Mouse (Mus musculus): ENCODE data around the gene Lrrc4c. TPM values are rescaled to one million over a fixed set of nuclear protein-coding genes. Genes with fewer than 3 reads are reported as not detected.

The Lrrc4c gene
- total RNA-seq, 1 experiment = 0.09 TPM

GRCm38 (mm10) chr2:96290541-96290940 lies 27.4 kb upstream of the Lrrc4c start:
- Histone ChIP-seq H3K36me3 (ENCODE audit: control insufficient read depth, insufficient read depth, low read length, poor library complexity, severe bottlenecking) (no peaks in the 10 kb centered on the region), H3K4me3 (ENCODE audit: insufficient read depth in 1 of 2, low read depth in 1 of 2, low read length in 2 of 2, poor library complexity in 1 of 2, severe bottlenecking in 1 of 2) (no peak overlapping the region), H3K9ac (ENCODE audit: insufficient read depth, low read depth, low read length, poor library complexity, severe bottlenecking) (no peak overlapping the region), H3K9me3 (ENCODE audit: control insufficient read depth, insufficient read depth, low read depth, low read length) (no peaks in the 10 kb centered on the region), H3K27ac (ENCODE audit: insufficient read depth, low read depth, low read length, poor library complexity, severe bottlenecking) (no peak overlapping the region), H3K4me1 (ENCODE audit: control insufficient read depth in 2 of 2, insufficient read depth in 2 of 2, low read length in 2 of 2, poor library complexity in 1 of 2) (no peaks in the 10 kb centered on the region)
- no peak for DNase-seq (ENCODE audit: low read depth, low spot score)
- in situ Hi-C loops (cut with MboI; ENCODE audit: low sequenced_read_pairs in 2 of 2, unreplicated experiment in 2 of 2) = no loop called here
- TF ChIP-seq CHD2 (IDR thresholded peaks at IDR 0.05; ENCODE audit: low read depth, low read length) = no peak
- no peak for TF ChIP-seq MAFK (IDR thresholded peaks at IDR 0.05; ENCODE audit: insufficient read depth, low read depth, low read length)
- TF ChIP-seq ZNF384 (IDR thresholded peaks at IDR 0.05; ENCODE audit: low read depth, low read length) = no peak
- no peak for TF ChIP-seq HCFC1 (IDR thresholded peaks at IDR 0.05; ENCODE audit: borderline replicate concordance, insufficient read depth, low read length)

- Histone ChIP-seq H3K9ac (ENCODE audit: insufficient read depth, low read depth, low read length, poor library complexity, severe bottlenecking) (no peak overlapping the region), H3K36me3 (ENCODE audit: control insufficient read depth, insufficient read depth, low read length, poor library complexity, severe bottlenecking) (no peaks in the 10 kb centered on the region), H3K27ac (ENCODE audit: insufficient read depth, low read depth, low read length, poor library complexity, severe bottlenecking) (no peak overlapping the region), H3K4me1 (ENCODE audit: control insufficient read depth in 2 of 2, insufficient read depth in 2 of 2, low read length in 2 of 2, poor library complexity in 1 of 2) (peaks cover 0 to 5% of the 10 kb centered on the region in 2 experiments; a peak in 1 of 4 replicates), H3K4me3 (ENCODE audit: insufficient read depth in 1 of 2, low read depth in 1 of 2, low read length in 2 of 2, poor library complexity in 1 of 2, severe bottlenecking in 1 of 2) (no peak overlapping the region), H3K9me3 (ENCODE audit: control insufficient read depth, insufficient read depth, low read depth, low read length) (no peaks in the 10 kb centered on the region)
- in situ Hi-C loops (cut with MboI; ENCODE audit: low sequenced_read_pairs in 2 of 2, unreplicated experiment in 2 of 2) = no loop called here
- TF ChIP-seq CHD2 (IDR thresholded peaks at IDR 0.05; ENCODE audit: low read depth, low read length) (no peak), MAFK (IDR thresholded peaks at IDR 0.05; ENCODE audit: insufficient read depth, low read depth, low read length) (no peak), ZC3H11A (IDR thresholded peaks at IDR 0.05; ENCODE audit: borderline replicate concordance, low read depth, low read length) (no peak), HCFC1 (IDR thresholded peaks at IDR 0.05; ENCODE audit: borderline replicate concordance, insufficient read depth, low read length) (no peak), ZNF384 (IDR thresholded peaks at IDR 0.05; ENCODE audit: low read depth, low read length) (no peak)
- DNase-seq (ENCODE audit: low read depth, low spot score) = peak; percentile 20
Measured at GRCm38 (mm10) chr2:96315034-96315433, 2.9 kb upstream of the Lrrc4c start.

- no peak overlapping the region for H3K27ac ChIP-seq (ENCODE audit: insufficient read depth, low read depth, low read length, poor library complexity, severe bottlenecking)
- no peak overlapping the region for H3K4me3 ChIP-seq (ENCODE audit: insufficient read depth in 1 of 2, low read depth in 1 of 2, low read length in 2 of 2, poor library complexity in 1 of 2, severe bottlenecking in 1 of 2)
- no peak for DNase-seq (ENCODE audit: low read depth, low spot score)
- TF ChIP-seq ZNF384 (IDR thresholded peaks at IDR 0.05; ENCODE audit: low read depth, low read length) = no peak
- TF ChIP-seq HCFC1 (IDR thresholded peaks at IDR 0.05; ENCODE audit: borderline replicate concordance, insufficient read depth, low read length) = no peak
- TF ChIP-seq ZC3H11A (IDR thresholded peaks at IDR 0.05; ENCODE audit: borderline replicate concordance, low read depth, low read length) = no peak
- no peak for TF ChIP-seq MAFK (IDR thresholded peaks at IDR 0.05; ENCODE audit: insufficient read depth, low read depth, low read length)
- TF ChIP-seq CHD2 (IDR thresholded peaks at IDR 0.05; ENCODE audit: low read depth, low read length) = no peak
- no peaks in the 10 kb centered on the region for H3K9me3 ChIP-seq (ENCODE audit: control insufficient read depth, insufficient read depth, low read depth, low read length)
- in situ Hi-C loops (cut with MboI; ENCODE audit: low sequenced_read_pairs in 2 of 2, unreplicated experiment in 2 of 2) = no loop called here
- no peaks in the 10 kb centered on the region for H3K36me3 ChIP-seq (ENCODE audit: control insufficient read depth, insufficient read depth, low read length, poor library complexity, severe bottlenecking)
- H3K4me1 ChIP-seq (ENCODE audit: control insufficient read depth in 2 of 2, insufficient read depth in 2 of 2, low read length in 2 of 2, poor library complexity in 1 of 2) = peaks cover 0 to 5% of the 10 kb centered on the region in 2 experiments; a peak in 1 of 4 replicates
- H3K9ac ChIP-seq (ENCODE audit: insufficient read depth, low read depth, low read length, poor library complexity, severe bottlenecking) = no peak overlapping the region
Measured at GRCm38 (mm10) chr2:96316531-96316930, 1.4 kb upstream of the Lrrc4c start.

- Histone ChIP-seq H3K4me3 (ENCODE audit: insufficient read depth in 1 of 2, low read depth in 1 of 2, low read length in 2 of 2, poor library complexity in 1 of 2, severe bottlenecking in 1 of 2) (no peak overlapping the region), H3K4me1 (ENCODE audit: control insufficient read depth in 2 of 2, insufficient read depth in 2 of 2, low read length in 2 of 2, poor library complexity in 1 of 2) (peaks cover 0 to 5% of the 10 kb centered on the region in 2 experiments; a peak in 1 of 4 replicates), H3K27ac (ENCODE audit: insufficient read depth, low read depth, low read length, poor library complexity, severe bottlenecking) (no peak overlapping the region), H3K9me3 (ENCODE audit: control insufficient read depth, insufficient read depth, low read depth, low read length) (no peaks in the 10 kb centered on the region), H3K9ac (ENCODE audit: insufficient read depth, low read depth, low read length, poor library complexity, severe bottlenecking) (no peak overlapping the region), H3K36me3 (ENCODE audit: control insufficient read depth, insufficient read depth, low read length, poor library complexity, severe bottlenecking) (no peaks in the 10 kb centered on the region)
- no peak for DNase-seq (ENCODE audit: low read depth, low spot score)
- no peak for TF ChIP-seq ZNF384 (IDR thresholded peaks at IDR 0.05; ENCODE audit: low read depth, low read length)
- no peak for TF ChIP-seq HCFC1 (IDR thresholded peaks at IDR 0.05; ENCODE audit: borderline replicate concordance, insufficient read depth, low read length)
- TF ChIP-seq ZC3H11A (IDR thresholded peaks at IDR 0.05; ENCODE audit: borderline replicate concordance, low read depth, low read length) = no peak
- TF ChIP-seq CHD2 (IDR thresholded peaks at IDR 0.05; ENCODE audit: low read depth, low read length) = no peak
- TF ChIP-seq MAFK (IDR thresholded peaks at IDR 0.05; ENCODE audit: insufficient read depth, low read depth, low read length) = no peak
- in situ Hi-C loops (cut with MboI; ENCODE audit: low sequenced_read_pairs in 2 of 2, unreplicated experiment in 2 of 2) = no loop called here
Measured at GRCm38 (mm10) chr2:96318556-96318955, 587 bp downstream of the Lrrc4c start.

GRCm38 (mm10) chr2:96319201-96319600 lies 1.2 kb downstream of the Lrrc4c start:
- Histone ChIP-seq H3K4me3 (ENCODE audit: insufficient read depth in 1 of 2, low read depth in 1 of 2, low read length in 2 of 2, poor library complexity in 1 of 2, severe bottlenecking in 1 of 2) (no peak overlapping the region), H3K27ac (ENCODE audit: insufficient read depth, low read depth, low read length, poor library complexity, severe bottlenecking) (no peak overlapping the region), H3K9me3 (ENCODE audit: control insufficient read depth, insufficient read depth, low read depth, low read length) (no peaks in the 10 kb centered on the region), H3K4me1 (ENCODE audit: control insufficient read depth in 2 of 2, insufficient read depth in 2 of 2, low read length in 2 of 2, poor library complexity in 1 of 2) (peaks cover 0 to 5% of the 10 kb centered on the region in 2 experiments; a peak in 1 of 4 replicates), H3K36me3 (ENCODE audit: control insufficient read depth, insufficient read depth, low read length, poor library complexity, severe bottlenecking) (no peaks in the 10 kb centered on the region), H3K9ac (ENCODE audit: insufficient read depth, low read depth, low read length, poor library complexity, severe bottlenecking) (no peak overlapping the region)
- no peak for TF ChIP-seq HCFC1 (IDR thresholded peaks at IDR 0.05; ENCODE audit: borderline replicate concordance, insufficient read depth, low read length)
- TF ChIP-seq CHD2 (IDR thresholded peaks at IDR 0.05; ENCODE audit: low read depth, low read length) = no peak
- TF ChIP-seq MAFK (IDR thresholded peaks at IDR 0.05; ENCODE audit: insufficient read depth, low read depth, low read length) = no peak
- no peak for TF ChIP-seq ZNF384 (IDR thresholded peaks at IDR 0.05; ENCODE audit: low read depth, low read length)
- no peak for TF ChIP-seq ZC3H11A (IDR thresholded peaks at IDR 0.05; ENCODE audit: borderline replicate concordance, low read depth, low read length)
- DNase-seq (ENCODE audit: low read depth, low spot score) = no peak
- in situ Hi-C loops (cut with MboI; ENCODE audit: low sequenced_read_pairs in 2 of 2, unreplicated experiment in 2 of 2) = no loop called here

Data from ES-E14 (cell line).